Mouse (Mus musculus) intestine, embryonic 16.5 days (tissue): Measurements from ENCODE around the gene Sfxn5. TPM values are rescaled to one million over a fixed set of nuclear protein-coding genes. Genes with fewer than 3 reads are reported as not detected.

Experiments used
- ATAC-seq: fragments of 200-750 bp; cut with Nextera tagmentation; 2 replicates; pipeline ENCODE4 v1.8.0; 2017; ENCODE audit warnings: moderate TSS enrichment, moderate library complexity
- H3K27ac ChIP-seq: fragments of 300-500 bp; sonication (generic); 2 replicates; pipeline ENCODE4 v1.5.1; 2014; ENCODE audit warnings: mild to moderate bottlenecking, low read length
- H3K27me3 ChIP-seq: fragments of 300-500 bp; sonication (generic); replicated peaks from 2 replicates; pipeline ENCODE4 v1.6.1; 2014; ENCODE audit warnings: low read length, control low read depth, mixed read lengths; ENCODE audit not compliant: control insufficient read depth, insufficient read depth
- H3K36me3 ChIP-seq: fragments of 300-500 bp; sonication (generic); 2 replicates; pipeline ENCODE4 v1.6.1; 2014; ENCODE audit warnings: low read length, control low read depth; ENCODE audit not compliant: control insufficient read depth, insufficient read depth
- H3K4me1 ChIP-seq: fragments of 300-500 bp; sonication (generic); 2 replicates; pipeline ENCODE4 v1.6.1; 2014; ENCODE audit warnings: low read length, control low read depth, mixed read lengths; ENCODE audit not compliant: control insufficient read depth, insufficient read depth
- H3K4me2 ChIP-seq: fragments of 300-500 bp; sonication (generic); 2 replicates; pipeline ENCODE4 v1.6.1; 2014; ENCODE audit warnings: low read depth, low read length, control low read depth
- H3K4me3 ChIP-seq: fragments of 300-500 bp; sonication (generic); 2 replicates; pipeline ENCODE4 v1.5.1; 2014; ENCODE audit warnings: mild to moderate bottlenecking, low read length
- H3K9ac ChIP-seq: fragments of 300-500 bp; sonication (generic); 2 replicates; pipeline ENCODE4 v1.6.1; 2014; ENCODE audit warnings: low read depth, low read length
- H3K9me3 ChIP-seq: fragments of 300-500 bp; sonication (generic); 2 replicates; pipeline ENCODE4 v1.6.1; 2016; ENCODE audit warnings: low read length, control low read depth; ENCODE audit not compliant: control insufficient read depth
- WGBS: fragments of 180-500 bp; shearing (Covaris S2); extraction: QIAGEN DNeasy Blood & Tissue Kit; methylation state at CpG from one replicate; pipeline ENCODE4 v1.1.7; 2014; 5-methylcytosine and 5-hydroxymethylcytosine counted together
- polyA plus RNA-seq: library from polyadenylated mRNA; unstranded; fragments of >200 nt; fragmentation: Nextera tagmentation; extraction: Ambion mirVana; gene quantifications from 2 replicates; pipeline ENCODE4 v1.2.1, GENCODE M21; 2015

Sfxn5 gene
- polyA plus RNA-seq, 1 experiment from 2014 or later: 7.2 TPM

- no peaks in the 10 kb centered on the region for H3K36me3 ChIP-seq
- WGBS: 82% methylated on average over 4 of the region's 4 CpGs
- H3K4me3 ChIP-seq: no peak overlapping the region
- H3K4me1 ChIP-seq: 0 out of 2 replicates have a peak, but pooled peaks cover under 1% of the 10 kb centered on the region
- H3K27ac ChIP-seq: no peak overlapping the region
- H3K9me3 ChIP-seq: no peaks in the 10 kb centered on the region
- ATAC-seq: no peak
- no peak overlapping the region for H3K9ac ChIP-seq
- no peak overlapping the region for H3K4me2 ChIP-seq
- no peaks in the 10 kb centered on the region for H3K27me3 ChIP-seq
Measured at GRCm38 (mm10) chr6:85307894-85308293, 25.3 kb downstream of the Sfxn5 start.

GRCm38 (mm10) chr6:85306375-85306774 is 26.8 kb downstream of the Sfxn5 start:
- H3K4me3 ChIP-seq: no peak overlapping the region
- no peaks in the 10 kb centered on the region for H3K9me3 ChIP-seq
- H3K4me2 ChIP-seq: no peak overlapping the region
- H3K27me3 ChIP-seq: no peaks in the 10 kb centered on the region
- 82% methylated on average over 3 of the region's 3 CpGs for WGBS
- H3K4me1 ChIP-seq: 0 out of 2 replicates have a peak, but pooled peaks cover 5% of the 10 kb centered on the region
- H3K36me3 ChIP-seq: no peaks in the 10 kb centered on the region
- ATAC-seq: no peak
- no peak overlapping the region for H3K27ac ChIP-seq
- H3K9ac ChIP-seq: no peak overlapping the region

GRCm38 (mm10) chr6:85305826-85306225 is 27.4 kb downstream of the Sfxn5 start:
- no peak overlapping the region for H3K27ac ChIP-seq
- no peak overlapping the region for H3K9ac ChIP-seq
- H3K4me3 ChIP-seq: no peak overlapping the region
- no peaks in the 10 kb centered on the region for H3K36me3 ChIP-seq
- H3K4me2 ChIP-seq: no peak overlapping the region
- H3K9me3 ChIP-seq: no peaks in the 10 kb centered on the region
- 0 out of 2 replicates have a peak, but pooled peaks cover 5% of the 10 kb centered on the region for H3K4me1 ChIP-seq
- ATAC-seq: no peak
- no peaks in the 10 kb centered on the region for H3K27me3 ChIP-seq

- no peak overlapping the region for H3K4me3 ChIP-seq
- no peaks in the 10 kb centered on the region for H3K27me3 ChIP-seq
- H3K4me2 ChIP-seq: no peak overlapping the region
- H3K36me3 ChIP-seq: no peaks in the 10 kb centered on the region
- no peak overlapping the region for H3K9ac ChIP-seq
- no peak overlapping the region for H3K27ac ChIP-seq
- ATAC-seq: no peak
- H3K4me1 ChIP-seq: 0 out of 2 replicates have a peak, but pooled peaks cover 5% of the 10 kb centered on the region
- 83% methylated on average over 5 of the region's 5 CpGs for WGBS
- H3K9me3 ChIP-seq: no peaks in the 10 kb centered on the region
Measured at GRCm38 (mm10) chr6:85304966-85305365, 28.3 kb downstream of the Sfxn5 start.

GRCm38 (mm10) chr6:85302326-85303055 is 30.7 kb downstream of the Sfxn5 start:
- peak; percentile 53; the same call in 1 of the 2 replicates for ATAC-seq
- H3K27ac ChIP-seq: no peak overlapping the region

GRCm38 (mm10) chr6:85295384-85296167 is 37.6 kb downstream of the Sfxn5 start:
- peak; percentile 98 for ATAC-seq

More at GRCm38 (mm10) chr6:85302326-85303055, 30.7 kb downstream of the Sfxn5 start:
- 0 out of 2 replicates have a peak, but pooled peaks cover 5% of the 10 kb centered on the region for H3K4me1 ChIP-seq
- H3K4me3 ChIP-seq: no peak overlapping the region
- H3K27me3 ChIP-seq: no peaks in the 10 kb centered on the region
- H3K9ac ChIP-seq: no peak overlapping the region
- H3K4me2 ChIP-seq: no peak overlapping the region
- H3K36me3 ChIP-seq: no peaks in the 10 kb centered on the region
- WGBS: 72% methylated on average over 3 of the region's 3 CpGs
- no peaks in the 10 kb centered on the region for H3K9me3 ChIP-seq

GRCm38 (mm10) chr6:85294004-85294379 is 39.2 kb downstream of the Sfxn5 start:
- H3K9ac ChIP-seq: no peak overlapping the region
- no peaks in the 10 kb centered on the region for H3K36me3 ChIP-seq
- H3K27me3 ChIP-seq: no peaks in the 10 kb centered on the region
- no peak overlapping the region for H3K27ac ChIP-seq
- no peak overlapping the region for H3K4me2 ChIP-seq
- no peak overlapping the region for H3K4me3 ChIP-seq
- no peaks in the 10 kb centered on the region for H3K9me3 ChIP-seq
- peaks cover 21% of the 10 kb centered on the region for H3K4me1 ChIP-seq
- no peak for ATAC-seq
- WGBS: 64% methylated on average over 5 of the region's 5 CpGs

More at GRCm38 (mm10) chr6:85295384-85296167, 37.6 kb downstream of the Sfxn5 start:
- H3K36me3 ChIP-seq: no peaks in the 10 kb centered on the region
- H3K9ac ChIP-seq: peak overlapping the region; percentile 42; the same call in 1 of the 2 replicates
- H3K27ac ChIP-seq: peak overlapping the region; percentile 91
- no peaks in the 10 kb centered on the region for H3K9me3 ChIP-seq
- WGBS: 67% methylated on average over 7 of the region's 7 CpGs
- H3K4me2 ChIP-seq: peak overlapping the region; percentile 14; the same call in 1 of the 2 replicates
- no peaks in the 10 kb centered on the region for H3K27me3 ChIP-seq
- H3K4me3 ChIP-seq: no peak overlapping the region
- H3K4me1 ChIP-seq: peaks cover 21% of the 10 kb centered on the region

GRCm38 (mm10) chr6:85293255-85294003 is 39.8 kb downstream of the Sfxn5 start:
- Histone ChIP-seq H3K27me3 (no peaks in the 10 kb centered on the region), H3K36me3 (no peaks in the 10 kb centered on the region), H3K9ac (no peak overlapping the region), H3K4me2 (no peak overlapping the region), H3K9me3 (no peaks in the 10 kb centered on the region), H3K4me1 (peaks cover 21% of the 10 kb centered on the region), H3K4me3 (no peak overlapping the region), H3K27ac (0 out of 2 replicates have a peak overlapping the region, but pooled peaks have one; percentile 8)
- ATAC-seq: 0 out of 2 replicates have a peak, but pooled peaks have one; percentile 24
- 50% methylated on average over 10 of the region's 10 CpGs for WGBS
